Mouse (Mus musculus) stomach, embryonic 16.5 days (tissue): Measurements from ENCODE around the gene Prrg1. TPM values are rescaled to one million over a fixed set of nuclear protein-coding genes. Genes with fewer than 3 reads are reported as not detected.
"Not testable (repeated sequence)": the region's sequence is repeated elsewhere in the genome, so short reads cannot be mapped to it uniquely, and the experiment has no call there.

Source experiments
- ATAC-seq: fragments of 200-750 bp; cut with Nextera tagmentation; 2 replicates; pipeline ENCODE4 v1.8.0; 2017; ENCODE audit warnings: moderate number of reproducible peaks, moderate TSS enrichment; ENCODE audit not compliant: insufficient read depth, low FRiP score
- H3K27ac ChIP-seq: fragments of 300-500 bp; sonication (generic); 2 replicates; pipeline ENCODE4 v1.5.1; 2014; ENCODE audit warnings: low read length
- H3K27me3 ChIP-seq: fragments of 300-500 bp; sonication (generic); 2 replicates; pipeline ENCODE4 v1.6.1; 2014; ENCODE audit warnings: low read length, control low read depth, mixed read lengths; ENCODE audit not compliant: control insufficient read depth, insufficient read depth
- H3K36me3 ChIP-seq: fragments of 300-500 bp; sonication (generic); 2 replicates; pipeline ENCODE4 v1.6.1; 2014; ENCODE audit warnings: low read length; ENCODE audit not compliant: control insufficient read depth, insufficient read depth
- H3K4me1 ChIP-seq: fragments of 300-500 bp; sonication (generic); 2 replicates; pipeline ENCODE4 v1.6.1; 2014; ENCODE audit warnings: low read length, control low read depth, mixed read lengths; ENCODE audit not compliant: control insufficient read depth, insufficient read depth
- H3K4me2 ChIP-seq: fragments of 300-500 bp; sonication (generic); 2 replicates; pipeline ENCODE4 v1.6.1; 2014; ENCODE audit warnings: low read depth, low read length, mixed read lengths
- H3K4me3 ChIP-seq: fragments of 300-500 bp; sonication (generic); replicated peaks from 2 replicates; pipeline ENCODE4 v1.5.1; 2014; ENCODE audit warnings: mild to moderate bottlenecking, low read length
- H3K9ac ChIP-seq: fragments of 300-500 bp; sonication (generic); 2 replicates; pipeline ENCODE4 v1.6.1; 2014; ENCODE audit warnings: low read length
- H3K9me3 ChIP-seq: fragments of 300-500 bp; sonication (generic); replicated peaks from 2 replicates; pipeline ENCODE4 v1.6.1; 2016; ENCODE audit warnings: low read length, control low read depth; ENCODE audit not compliant: control insufficient read depth
- WGBS: fragments of 180-500 bp; shearing (Covaris S2); extraction: QIAGEN DNeasy Blood & Tissue Kit; methylation state at CpG from one replicate; pipeline ENCODE4 v1.1.7; 2014; 5-methylcytosine and 5-hydroxymethylcytosine counted together
- polyA plus RNA-seq: library from polyadenylated mRNA; unstranded; fragments of >200 nt; fragmentation: Nextera tagmentation; extraction: Ambion mirVana; gene quantifications from 2 replicates; pipeline ENCODE4 v1.2.1, GENCODE M21; 2015

Gene Prrg1
- polyA plus RNA-seq, 1 experiment from 2014 or later = 12.0 TPM

GRCm38 (mm10) chrX:78538632-78539316, 44.9 kb downstream of the Prrg1 start:
- 58% methylated on average over 2 of the region's 2 CpGs for WGBS
- no peaks in the 10 kb centered on the region for H3K4me1 ChIP-seq

GRCm38 (mm10) chrX:78518301-78518700, 65.4 kb downstream of the Prrg1 start:
- ATAC-seq = no peak
- H3K4me1 ChIP-seq = no peaks in the 10 kb centered on the region
- no peak overlapping the region for H3K4me2 ChIP-seq
- WGBS = 73% methylated on average over 2 of the region's 2 CpGs
- no peaks in the 10 kb centered on the region for H3K36me3 ChIP-seq
- no peak overlapping the region for H3K9ac ChIP-seq
- H3K27me3 ChIP-seq = no peaks in the 10 kb centered on the region
- H3K27ac ChIP-seq = no peak overlapping the region
- no peaks in the 10 kb centered on the region for H3K9me3 ChIP-seq
- no peak overlapping the region for H3K4me3 ChIP-seq

More at GRCm38 (mm10) chrX:78538632-78539316, 44.9 kb downstream of the Prrg1 start:
- ATAC-seq = no peak
- Histone ChIP-seq H3K9ac (no peak overlapping the region), H3K9me3 (no peaks in the 10 kb centered on the region), H3K36me3 (no peaks in the 10 kb centered on the region), H3K4me2 (no peak overlapping the region), H3K27ac (no peak overlapping the region), H3K27me3 (no peaks in the 10 kb centered on the region), H3K4me3 (no peak overlapping the region)

GRCm38 (mm10) chrX:78482987-78483386, 100.7 kb downstream of the Prrg1 start:
- no peaks in the 10 kb centered on the region for H3K36me3 ChIP-seq
- no peak overlapping the region for H3K27ac ChIP-seq
- H3K4me1 ChIP-seq = no peaks in the 10 kb centered on the region
- ATAC-seq = no peak
- H3K9me3 ChIP-seq = no peaks in the 10 kb centered on the region
- no peaks in the 10 kb centered on the region for H3K27me3 ChIP-seq
- no peak overlapping the region for H3K4me2 ChIP-seq
- no peak overlapping the region for H3K9ac ChIP-seq
- WGBS = 83% methylated on average over 2 of the region's 2 CpGs
- H3K4me3 ChIP-seq = no peak overlapping the region

- no peaks in the 10 kb centered on the region for H3K4me1 ChIP-seq
- no peak overlapping the region for H3K27ac ChIP-seq
- H3K9me3 ChIP-seq = no peaks in the 10 kb centered on the region
- no peaks in the 10 kb centered on the region for H3K27me3 ChIP-seq
- no peak overlapping the region for H3K4me2 ChIP-seq
- no peaks in the 10 kb centered on the region for H3K36me3 ChIP-seq
- no peak overlapping the region for H3K9ac ChIP-seq
- H3K4me3 ChIP-seq = no peak overlapping the region
- WGBS = 66% methylated on average over 3 of the region's 3 CpGs
- no peak for ATAC-seq
These were observed 104.0 kb downstream of the Prrg1 start for GRCm38 (mm10) chrX:78479710-78480109.

- no peaks in the 10 kb centered on the region for H3K36me3 ChIP-seq
- no peak overlapping the region for H3K9ac ChIP-seq
- ATAC-seq = no peak
- no peak overlapping the region for H3K4me3 ChIP-seq
- H3K27ac ChIP-seq = no peak overlapping the region
- no peaks in the 10 kb centered on the region for H3K4me1 ChIP-seq
- 58% methylated on average over 6 of the region's 6 CpGs for WGBS
- no peaks in the 10 kb centered on the region for H3K9me3 ChIP-seq
- H3K4me2 ChIP-seq = no peak overlapping the region
- H3K27me3 ChIP-seq = no peaks in the 10 kb centered on the region
These were observed 149.3 kb downstream of the Prrg1 start for GRCm38 (mm10) chrX:78434357-78434756.

GRCm38 (mm10) chrX:78403346-78403745, 180.3 kb downstream of the Prrg1 start:
- H3K4me2 ChIP-seq, H3K36me3 ChIP-seq: not testable (repeated sequence)
- 75% methylated on average over 2 of the region's 2 CpGs for WGBS

More at GRCm38 (mm10) chrX:78403346-78403745, 180.3 kb downstream of the Prrg1 start:
- ATAC-seq, H3K4me3 ChIP-seq, H3K27ac ChIP-seq, H3K9ac ChIP-seq, H3K4me1 ChIP-seq, H3K27me3 ChIP-seq, H3K9me3 ChIP-seq: not testable (repeated sequence)

Other genes with a start within 250 kb of the Prrg1 start
- gene 4930480E11Rik, start 214.3 kb downstream of the Prrg1 start, polyA plus RNA-seq = not detected in 2 replicates
- not detected in 2 replicates for gene Fam47c, start 153.9 kb upstream of the Prrg1 start, polyA plus RNA-seq